Mouse (Mus musculus): ENCODE data around the gene Gm49711. TPM values are rescaled to one million over a fixed set of nuclear protein-coding genes. Genes with fewer than 3 reads are reported as not detected.
A peak's percentile ranks its signal among the peaks of the same experiment; 100 is the strongest.

Gene Gm49711
- polyA plus RNA-seq, 1 experiment, result 0.08 TPM

- TF ChIP-seq CTCF (IDR thresholded peaks at IDR 0.05; ENCODE audit: extremely low read depth, insufficient read depth, low read length) (no peak), POLR2A (IDR thresholded peaks at IDR 0.05; ENCODE audit: extremely low read depth, insufficient read depth, low read length) (no peak)
- Histone ChIP-seq H3K27ac (ENCODE audit: insufficient read depth, low read length) (no peak overlapping the region), H3K4me3 (ENCODE audit: insufficient read depth, low read length) (no peak overlapping the region), H3K4me1 (ENCODE audit: control insufficient read depth, insufficient read depth, low read length) (peaks cover 6% of the 10 kb centered on the region)
Observed at GRCm38 (mm10) chr16:92134148-92134764, 76.1 kb downstream of the Gm49711 start.

- no peak overlapping the region for H3K27ac ChIP-seq (ENCODE audit: insufficient read depth, low read length)
- peaks cover 10% of the 10 kb centered on the region for H3K4me1 ChIP-seq (ENCODE audit: control insufficient read depth, insufficient read depth, low read length)
- TF ChIP-seq POLR2A (IDR thresholded peaks at IDR 0.05; ENCODE audit: extremely low read depth, insufficient read depth, low read length) (no peak), CTCF (IDR thresholded peaks at IDR 0.05; ENCODE audit: extremely low read depth, insufficient read depth, low read length) (no peak)
- no peak overlapping the region for H3K4me3 ChIP-seq (ENCODE audit: insufficient read depth, low read length)
Observed at GRCm38 (mm10) chr16:92136275-92136674, 78.2 kb downstream of the Gm49711 start.

DNA sequence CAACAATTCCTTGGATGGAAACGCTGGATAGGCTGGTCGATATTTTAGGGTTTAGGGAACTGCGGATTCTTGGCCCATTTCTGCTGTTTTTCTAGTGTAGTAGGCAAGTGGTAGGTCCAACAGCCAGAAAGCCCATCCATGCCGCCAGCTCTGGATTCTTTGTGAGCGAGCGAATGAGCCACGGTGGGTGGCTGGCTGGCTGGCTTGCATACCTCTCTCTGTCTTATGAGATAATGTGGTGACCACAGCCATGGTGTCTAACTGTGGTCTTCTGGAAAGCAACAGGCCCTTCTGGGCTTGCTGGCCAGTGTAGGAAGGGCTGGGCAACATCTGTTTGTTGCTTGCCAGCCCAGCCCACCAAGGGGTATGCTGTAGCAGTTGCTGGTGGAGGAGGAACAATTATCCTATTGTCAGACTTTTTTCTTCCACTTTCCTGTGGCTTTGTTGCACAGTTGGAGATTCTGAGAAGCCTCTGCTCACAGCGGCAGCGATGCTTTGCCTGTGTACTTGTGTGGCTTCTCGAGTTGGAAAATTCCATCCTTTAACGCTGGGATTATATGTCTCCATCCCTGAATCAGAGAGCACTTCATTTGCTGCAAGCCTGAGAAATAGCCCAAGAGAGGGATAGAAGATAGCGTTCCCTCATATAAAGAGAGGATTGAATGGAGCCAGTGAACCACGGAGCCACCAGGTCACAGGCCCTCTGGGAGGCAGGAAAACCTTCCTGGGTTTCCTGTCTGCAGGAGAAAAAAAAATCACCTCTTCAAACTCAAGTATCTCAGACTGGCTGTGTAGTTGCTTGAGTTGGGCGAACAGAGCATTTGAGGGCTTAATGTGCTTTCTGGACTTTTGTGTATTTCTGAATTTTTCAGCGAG, 81.5 kb downstream of the Gm49711 start:
- peaks cover 9% of the 10 kb centered on the region for H3K4me1 ChIP-seq (ENCODE audit: control insufficient read depth, insufficient read depth, low read length)
- H3K4me3 ChIP-seq (ENCODE audit: insufficient read depth, low read length), result no peak overlapping the region
- peak overlapping the region; percentile 82; the same call in 1 of the 2 replicates for H3K27ac ChIP-seq (ENCODE audit: insufficient read depth, low read length)
- no peak for TF ChIP-seq POLR2A (IDR thresholded peaks at IDR 0.05; ENCODE audit: extremely low read depth, insufficient read depth, low read length)
- no peak for TF ChIP-seq CTCF (IDR thresholded peaks at IDR 0.05; ENCODE audit: extremely low read depth, insufficient read depth, low read length)

- H3K4me3 ChIP-seq (ENCODE audit: insufficient read depth, low read length), result no peak overlapping the region
- TF ChIP-seq POLR2A (IDR thresholded peaks at IDR 0.05; ENCODE audit: extremely low read depth, insufficient read depth, low read length), result no peak
- TF ChIP-seq CTCF (IDR thresholded peaks at IDR 0.05; ENCODE audit: extremely low read depth, insufficient read depth, low read length), result no peak
- peaks cover 7% of the 10 kb centered on the region for H3K4me1 ChIP-seq (ENCODE audit: control insufficient read depth, insufficient read depth, low read length)
- H3K27ac ChIP-seq (ENCODE audit: insufficient read depth, low read length), result no peak overlapping the region
Observed at GRCm38 (mm10) chr16:92140328-92140727, 82.2 kb downstream of the Gm49711 start.

DNA sequence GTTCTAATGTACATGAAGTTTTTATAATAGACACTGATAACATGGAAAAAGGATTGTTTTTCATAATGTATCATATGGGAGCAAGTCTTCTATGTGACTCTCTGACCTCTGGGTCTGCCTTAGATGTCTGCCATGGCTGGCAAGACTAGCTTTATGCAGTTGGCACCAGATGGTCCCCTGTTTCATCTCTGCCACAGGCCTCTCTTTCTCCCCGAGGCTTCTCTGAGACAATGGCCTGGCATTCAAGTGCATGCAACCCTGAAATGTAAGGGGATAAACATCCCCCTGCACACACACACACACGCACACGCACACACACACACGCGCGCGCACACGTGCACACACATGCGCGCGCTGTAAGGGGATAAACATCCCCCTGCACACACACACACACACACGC, 82.9 kb downstream of the Gm49711 start:
- TF ChIP-seq POLR2A (IDR thresholded peaks at IDR 0.05; ENCODE audit: extremely low read depth, insufficient read depth, low read length), result no peak
- no peak for TF ChIP-seq CTCF (IDR thresholded peaks at IDR 0.05; ENCODE audit: extremely low read depth, insufficient read depth, low read length)
- no peak overlapping the region for H3K4me3 ChIP-seq (ENCODE audit: insufficient read depth, low read length)
- no peak overlapping the region for H3K27ac ChIP-seq (ENCODE audit: insufficient read depth, low read length)
- peaks cover 7% of the 10 kb centered on the region for H3K4me1 ChIP-seq (ENCODE audit: control insufficient read depth, insufficient read depth, low read length)

GRCm38 (mm10) chr16:92142426-92143012, 84.4 kb downstream of the Gm49711 start:
- Histone ChIP-seq H3K4me1 (ENCODE audit: control insufficient read depth, insufficient read depth, low read length) (peaks cover 7% of the 10 kb centered on the region), H3K27ac (ENCODE audit: insufficient read depth, low read length) (no peak overlapping the region), H3K4me3 (ENCODE audit: insufficient read depth, low read length) (no peak overlapping the region)
- TF ChIP-seq CTCF (IDR thresholded peaks at IDR 0.05; ENCODE audit: extremely low read depth, insufficient read depth, low read length), result no peak
- no peak for TF ChIP-seq POLR2A (IDR thresholded peaks at IDR 0.05; ENCODE audit: extremely low read depth, insufficient read depth, low read length)

- Histone ChIP-seq H3K4me1 (ENCODE audit: control insufficient read depth, insufficient read depth, low read length) (no peaks in the 10 kb centered on the region), H3K27ac (ENCODE audit: insufficient read depth, low read length) (no peak overlapping the region)
- TF ChIP-seq CTCF (IDR thresholded peaks at IDR 0.05; ENCODE audit: extremely low read depth, insufficient read depth, low read length) (no peak), POLR2A (IDR thresholded peaks at IDR 0.05; ENCODE audit: extremely low read depth, insufficient read depth, low read length) (no peak)
Observed at GRCm38 (mm10) chr16:92147631-92148366, 89.7 kb downstream of the Gm49711 start.

DNA sequence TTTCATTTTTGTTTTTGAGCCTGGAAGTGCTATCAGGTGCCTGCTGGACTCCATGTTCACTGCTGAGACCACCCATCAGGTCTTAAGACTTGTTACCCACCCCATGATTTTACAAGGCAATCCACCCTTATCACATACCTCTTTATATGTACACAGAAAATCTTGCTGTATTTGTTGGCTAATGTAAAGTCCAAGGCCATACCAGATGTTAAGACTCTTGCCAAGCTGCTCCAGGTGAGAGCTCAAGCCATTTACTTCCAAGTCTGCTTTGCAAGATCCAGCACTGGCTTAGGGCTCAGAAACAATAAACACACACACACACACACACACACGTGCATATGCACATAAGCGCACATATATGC, 90.2 kb downstream of the Gm49711 start:
- H3K4me1 ChIP-seq (ENCODE audit: control insufficient read depth, insufficient read depth, low read length), result no peaks in the 10 kb centered on the region
- no peak overlapping the region for H3K4me3 ChIP-seq (ENCODE audit: insufficient read depth, low read length)
- no peak overlapping the region for H3K27ac ChIP-seq (ENCODE audit: insufficient read depth, low read length)
- TF ChIP-seq CTCF (IDR thresholded peaks at IDR 0.05; ENCODE audit: extremely low read depth, insufficient read depth, low read length) (no peak), POLR2A (IDR thresholded peaks at IDR 0.05; ENCODE audit: extremely low read depth, insufficient read depth, low read length) (no peak)

More at GRCm38 (mm10) chr16:92147631-92148366, 89.7 kb downstream of the Gm49711 start:
- no peak overlapping the region for H3K4me3 ChIP-seq (ENCODE audit: insufficient read depth, low read length)

- Histone ChIP-seq H3K4me1 (ENCODE audit: control insufficient read depth, insufficient read depth, low read length) (no peaks in the 10 kb centered on the region), H3K27ac (ENCODE audit: insufficient read depth, low read length) (no peak overlapping the region), H3K4me3 (ENCODE audit: insufficient read depth, low read length) (no peak overlapping the region)
- TF ChIP-seq POLR2A (IDR thresholded peaks at IDR 0.05; ENCODE audit: extremely low read depth, insufficient read depth, low read length), result no peak
- no peak for TF ChIP-seq CTCF (IDR thresholded peaks at IDR 0.05; ENCODE audit: extremely low read depth, insufficient read depth, low read length)
Observed at GRCm38 (mm10) chr16:92150975-92151374, 92.9 kb downstream of the Gm49711 start.

All from cortical plate, adult 2 months (tissue).